Mouse (Mus musculus): ENCODE data around the gene Lef1. TPM values are rescaled to one million over a fixed set of nuclear protein-coding genes. Genes with fewer than 3 reads are reported as not detected.

The Lef1 gene
- polyA plus RNA-seq, 1 experiment from 2014 or later: 3.7 TPM

DNA sequence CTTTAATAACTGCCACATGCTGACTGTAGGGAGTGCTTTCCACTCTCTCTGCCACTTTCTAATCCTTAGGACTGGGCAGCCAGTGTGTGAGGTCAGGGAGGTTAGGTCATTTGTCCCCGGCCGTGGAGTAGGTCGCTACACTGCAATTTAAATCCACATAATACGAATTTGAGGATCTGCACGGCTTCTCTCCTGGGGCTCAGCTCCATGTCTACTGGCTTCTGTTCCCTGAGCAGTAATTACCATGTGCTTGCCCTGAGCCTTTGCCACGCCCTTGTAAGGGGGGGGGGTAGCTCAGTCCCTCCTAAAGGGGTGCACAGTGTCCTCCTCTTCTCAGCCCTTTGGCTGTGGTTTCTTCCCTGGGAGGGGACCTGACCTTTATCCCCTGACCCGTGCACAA lies 92.0 kb downstream of the Lef1 start:
- 64% methylated on average over 7 of the region's 7 CpGs for WGBS

DNA sequence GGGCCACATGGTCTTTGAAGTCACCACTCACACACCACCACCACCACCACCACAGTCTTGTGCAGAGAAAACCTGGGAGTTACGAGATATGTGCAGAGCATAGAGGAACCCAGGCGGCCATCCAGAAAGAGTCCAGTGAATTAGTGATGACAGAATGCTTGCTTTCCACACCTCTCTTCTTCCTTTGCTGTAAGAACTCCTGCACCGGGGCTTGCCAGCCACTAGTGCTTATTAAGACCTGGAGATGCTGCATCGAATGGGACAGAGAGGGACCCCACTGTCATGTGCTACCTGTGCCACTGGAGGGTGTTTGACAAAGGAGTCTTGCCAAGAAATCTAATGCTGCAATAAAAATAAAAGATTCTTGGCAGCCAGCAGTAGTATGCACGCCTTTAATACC lies 97.6 kb downstream of the Lef1 start:
- Histone ChIP-seq H3K9ac (replicated peaks; ENCODE audit: low read depth, low read length) (no peak overlapping the region), H3K27ac (ENCODE audit: low read depth, low read length) (no peak overlapping the region), H3K27me3 (ENCODE audit: control insufficient read depth, insufficient read depth, low read length) (no peaks in the 10 kb centered on the region), H3K4me3 (ENCODE audit: low read depth, low read length) (no peak overlapping the region), H3K36me3 (ENCODE audit: control insufficient read depth, insufficient read depth, low read length) (no peaks in the 10 kb centered on the region), H3K9me3 (ENCODE audit: control insufficient read depth, low read length) (no peaks in the 10 kb centered on the region), H3K4me2 (ENCODE audit: low read depth, low read length) (no peak overlapping the region), H3K4me1 (ENCODE audit: control insufficient read depth, insufficient read depth, low read length) (no peaks in the 10 kb centered on the region)
- 91% methylated on average over 5 of the region's 5 CpGs for WGBS
- ATAC-seq (ENCODE audit: low read depth): no peak

More for the DNA sequence above, 92.0 kb downstream of the Lef1 start:
- no peaks in the 10 kb centered on the region for H3K4me1 ChIP-seq (ENCODE audit: control insufficient read depth, insufficient read depth, low read length)
- no peaks in the 10 kb centered on the region for H3K9me3 ChIP-seq (ENCODE audit: control insufficient read depth, low read length)
- no peaks in the 10 kb centered on the region for H3K36me3 ChIP-seq (ENCODE audit: control insufficient read depth, insufficient read depth, low read length)
- H3K4me3 ChIP-seq (ENCODE audit: low read depth, low read length): no peak overlapping the region
- no peak for ATAC-seq (ENCODE audit: low read depth)
- H3K4me2 ChIP-seq (ENCODE audit: low read depth, low read length): no peak overlapping the region
- H3K27me3 ChIP-seq (ENCODE audit: control insufficient read depth, insufficient read depth, low read length): no peaks in the 10 kb centered on the region
- no peak overlapping the region for H3K9ac ChIP-seq (replicated peaks; ENCODE audit: low read depth, low read length)
- no peak overlapping the region for H3K27ac ChIP-seq (ENCODE audit: low read depth, low read length)

DNA sequence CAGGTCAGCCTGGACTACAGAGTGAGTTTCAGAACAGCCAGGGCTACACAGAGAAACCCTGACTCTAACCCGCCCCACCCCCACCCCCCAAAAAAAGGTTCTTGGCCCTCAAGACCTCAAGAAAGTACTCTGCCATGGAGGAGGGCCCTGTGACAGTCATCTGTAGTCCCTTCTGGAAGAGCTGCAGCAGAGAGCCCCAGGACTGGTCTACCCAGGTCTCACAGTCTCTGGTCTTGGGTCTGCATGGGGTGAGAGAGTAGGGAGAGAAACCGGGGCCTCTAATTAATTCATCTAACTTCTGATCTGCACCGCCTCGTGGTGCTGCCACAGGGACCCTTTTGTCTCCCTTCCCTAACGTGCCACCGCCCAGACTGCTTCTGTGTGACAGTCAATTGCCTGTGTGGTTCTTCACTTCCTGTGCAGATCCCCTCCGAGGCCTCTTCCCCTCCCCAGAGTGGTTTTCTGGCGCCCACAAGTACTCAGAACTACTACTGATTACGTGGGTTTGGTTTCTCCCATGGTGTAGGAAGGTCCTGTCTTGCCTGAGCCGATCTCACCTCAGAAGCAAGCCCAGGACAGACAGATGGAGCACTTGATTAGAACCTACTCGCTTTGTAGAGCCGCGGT lies 98.1 kb downstream of the Lef1 start:
- Histone ChIP-seq H3K27ac (ENCODE audit: low read depth, low read length) (no peak overlapping the region), H3K9me3 (ENCODE audit: control insufficient read depth, low read length) (no peaks in the 10 kb centered on the region), H3K4me1 (ENCODE audit: control insufficient read depth, insufficient read depth, low read length) (no peaks in the 10 kb centered on the region), H3K36me3 (ENCODE audit: control insufficient read depth, insufficient read depth, low read length) (no peaks in the 10 kb centered on the region), H3K4me2 (ENCODE audit: low read depth, low read length) (no peak overlapping the region), H3K9ac (replicated peaks; ENCODE audit: low read depth, low read length) (no peak overlapping the region), H3K27me3 (ENCODE audit: control insufficient read depth, insufficient read depth, low read length) (no peaks in the 10 kb centered on the region), H3K4me3 (ENCODE audit: low read depth, low read length) (no peak overlapping the region)
- WGBS: 77% methylated on average over 13 of the region's 13 CpGs
- ATAC-seq (ENCODE audit: low read depth): no peak

DNA sequence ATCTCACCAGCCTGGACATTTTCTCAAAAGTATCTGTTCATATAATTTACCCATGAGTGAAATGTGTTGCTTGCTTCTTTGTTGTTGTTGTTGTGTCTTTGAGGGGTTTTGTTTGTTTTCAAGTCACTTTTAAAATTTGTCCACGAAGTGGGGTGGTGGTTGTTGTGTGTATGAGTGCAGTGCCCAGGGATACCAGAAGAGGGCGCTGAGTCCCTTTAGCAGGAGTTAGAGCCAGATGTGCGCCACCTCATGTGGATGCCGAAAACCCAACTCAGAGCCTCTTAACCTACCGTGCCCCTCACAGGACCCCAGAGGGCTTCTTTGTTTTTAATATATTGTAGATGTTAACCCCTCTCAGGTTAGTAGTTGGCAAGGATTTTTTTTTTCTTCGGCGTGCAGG lies 101.9 kb downstream of the Lef1 start:
- H3K27me3 ChIP-seq (ENCODE audit: control insufficient read depth, insufficient read depth, low read length): no peaks in the 10 kb centered on the region
- no peak overlapping the region for H3K9ac ChIP-seq (replicated peaks; ENCODE audit: low read depth, low read length)
- no peak overlapping the region for H3K4me2 ChIP-seq (ENCODE audit: low read depth, low read length)
- WGBS: 88% methylated on average over 7 of the region's 7 CpGs
- H3K36me3 ChIP-seq (ENCODE audit: control insufficient read depth, insufficient read depth, low read length): no peaks in the 10 kb centered on the region
- H3K4me3 ChIP-seq (ENCODE audit: low read depth, low read length): no peak overlapping the region
- H3K9me3 ChIP-seq (ENCODE audit: control insufficient read depth, low read length): no peaks in the 10 kb centered on the region
- H3K27ac ChIP-seq (ENCODE audit: low read depth, low read length): no peak overlapping the region
- no peaks in the 10 kb centered on the region for H3K4me1 ChIP-seq (ENCODE audit: control insufficient read depth, insufficient read depth, low read length)
- ATAC-seq (ENCODE audit: low read depth): no peak

DNA sequence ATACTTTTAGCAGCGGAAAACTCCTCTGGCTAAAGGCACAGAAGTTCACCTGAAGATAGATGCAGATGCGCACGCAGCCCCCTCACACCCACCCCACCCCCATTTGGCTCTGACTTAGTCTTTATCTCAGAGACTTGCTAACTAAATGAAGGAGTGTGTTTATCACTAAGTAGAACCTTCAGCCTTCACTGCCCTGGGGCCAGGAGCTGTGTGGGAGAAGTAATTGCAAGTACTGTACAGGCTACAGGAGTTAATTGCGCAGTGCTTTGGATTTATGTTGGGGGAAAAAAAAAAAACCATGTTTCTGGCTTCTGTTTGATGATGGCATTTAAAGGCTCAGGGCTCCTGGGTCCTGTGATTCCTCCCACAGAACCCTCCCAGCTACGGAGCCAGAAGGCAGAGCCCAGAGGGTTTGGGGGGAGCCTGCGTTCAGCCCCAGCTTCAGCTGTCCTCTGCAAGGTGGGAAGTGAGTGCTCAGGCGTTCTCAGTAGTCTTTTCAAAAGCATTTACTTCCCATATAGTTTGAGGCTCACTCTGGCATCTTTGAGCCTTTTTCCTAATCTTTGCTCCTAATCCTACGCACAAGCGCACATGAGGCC lies 103.9 kb downstream of the Lef1 start:
- Histone ChIP-seq H3K4me1 (ENCODE audit: control insufficient read depth, insufficient read depth, low read length) (no peaks in the 10 kb centered on the region), H3K4me2 (ENCODE audit: low read depth, low read length) (no peak overlapping the region), H3K36me3 (ENCODE audit: control insufficient read depth, insufficient read depth, low read length) (no peaks in the 10 kb centered on the region), H3K9ac (replicated peaks; ENCODE audit: low read depth, low read length) (no peak overlapping the region), H3K9me3 (ENCODE audit: control insufficient read depth, low read length) (no peaks in the 10 kb centered on the region), H3K27ac (ENCODE audit: low read depth, low read length) (no peak overlapping the region), H3K27me3 (ENCODE audit: control insufficient read depth, insufficient read depth, low read length) (no peaks in the 10 kb centered on the region), H3K4me3 (ENCODE audit: low read depth, low read length) (no peak overlapping the region)
- ATAC-seq (ENCODE audit: low read depth): no peak
- WGBS: 90% methylated on average over 9 of the region's 9 CpGs

DNA sequence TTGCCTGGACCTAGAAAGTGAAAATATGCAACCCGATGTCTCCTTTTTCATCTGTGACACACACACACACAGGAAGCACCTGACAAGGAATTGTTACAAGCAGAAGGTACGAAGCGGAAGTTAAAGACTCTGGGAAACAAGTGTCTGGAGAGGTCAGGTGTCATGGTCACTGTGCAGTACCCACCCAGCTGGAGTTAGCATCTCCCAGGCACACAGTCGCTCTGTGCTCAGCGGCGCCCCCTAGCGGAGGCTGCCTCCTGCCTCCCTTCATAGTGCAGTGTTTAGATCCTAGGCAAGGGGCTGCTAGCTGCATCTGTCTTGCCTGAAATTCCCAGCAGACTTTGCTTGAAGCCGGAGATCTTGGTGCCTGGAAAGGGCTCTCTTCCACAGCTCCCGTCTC lies 104.6 kb downstream of the Lef1 start:
- H3K9ac ChIP-seq (replicated peaks; ENCODE audit: low read depth, low read length): no peak overlapping the region
- no peaks in the 10 kb centered on the region for H3K4me1 ChIP-seq (ENCODE audit: control insufficient read depth, insufficient read depth, low read length)
- no peak overlapping the region for H3K4me3 ChIP-seq (ENCODE audit: low read depth, low read length)
- no peak for ATAC-seq (ENCODE audit: low read depth)
- H3K27ac ChIP-seq (ENCODE audit: low read depth, low read length): no peak overlapping the region
- no peaks in the 10 kb centered on the region for H3K9me3 ChIP-seq (ENCODE audit: control insufficient read depth, low read length)
- no peaks in the 10 kb centered on the region for H3K36me3 ChIP-seq (ENCODE audit: control insufficient read depth, insufficient read depth, low read length)
- no peak overlapping the region for H3K4me2 ChIP-seq (ENCODE audit: low read depth, low read length)
- 74% methylated on average over 9 of the region's 9 CpGs for WGBS
- H3K27me3 ChIP-seq (ENCODE audit: control insufficient read depth, insufficient read depth, low read length): no peaks in the 10 kb centered on the region

DNA sequence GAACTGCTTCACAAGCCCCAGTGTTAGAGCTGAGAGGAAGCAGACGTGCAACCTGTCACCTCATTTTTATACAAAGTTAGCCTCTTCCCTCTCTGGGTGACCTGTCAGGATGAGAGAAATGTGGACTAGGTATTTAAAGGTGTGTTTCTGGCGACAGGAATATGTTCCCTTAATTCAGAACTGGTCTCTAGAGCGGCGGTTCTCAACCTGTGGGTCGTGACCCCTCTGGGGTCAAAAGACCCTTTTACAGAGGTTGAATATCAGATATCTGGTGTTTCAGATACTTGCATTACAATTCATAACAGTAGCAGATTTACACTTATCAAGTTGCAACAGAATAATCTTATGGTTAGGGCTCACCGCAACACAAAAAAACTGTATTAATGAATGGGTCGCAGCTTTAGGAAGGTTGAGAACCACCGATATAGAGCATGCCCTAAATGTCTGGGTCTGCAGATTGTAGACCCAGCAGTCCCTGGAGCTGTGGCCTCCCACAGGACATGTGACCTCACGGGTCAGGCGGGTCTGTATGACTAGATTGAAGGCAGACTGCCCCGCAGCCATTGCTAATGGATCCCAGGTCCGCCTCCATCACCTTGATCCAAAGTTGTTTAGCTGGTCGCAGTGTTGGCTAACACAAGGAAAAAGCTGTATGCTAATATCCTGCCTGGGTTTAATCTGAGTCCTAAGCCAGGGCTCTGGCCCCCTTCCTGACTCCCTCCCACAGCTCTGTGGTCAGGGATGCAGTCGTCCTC lies 108.5 kb downstream of the Lef1 start:
- Histone ChIP-seq H3K27me3 (ENCODE audit: control insufficient read depth, insufficient read depth, low read length) (no peaks in the 10 kb centered on the region), H3K9me3 (ENCODE audit: control insufficient read depth, low read length) (no peaks in the 10 kb centered on the region), H3K4me3 (ENCODE audit: low read depth, low read length) (no peak overlapping the region), H3K4me2 (ENCODE audit: low read depth, low read length) (no peak overlapping the region), H3K36me3 (ENCODE audit: control insufficient read depth, insufficient read depth, low read length) (no peaks in the 10 kb centered on the region), H3K4me1 (ENCODE audit: control insufficient read depth, insufficient read depth, low read length) (no peaks in the 10 kb centered on the region), H3K9ac (replicated peaks; ENCODE audit: low read depth, low read length) (no peak overlapping the region), H3K27ac (ENCODE audit: low read depth, low read length) (no peak overlapping the region)
- 92% methylated on average over 14 of the region's 14 CpGs for WGBS
- no peak for ATAC-seq (ENCODE audit: low read depth)

DNA sequence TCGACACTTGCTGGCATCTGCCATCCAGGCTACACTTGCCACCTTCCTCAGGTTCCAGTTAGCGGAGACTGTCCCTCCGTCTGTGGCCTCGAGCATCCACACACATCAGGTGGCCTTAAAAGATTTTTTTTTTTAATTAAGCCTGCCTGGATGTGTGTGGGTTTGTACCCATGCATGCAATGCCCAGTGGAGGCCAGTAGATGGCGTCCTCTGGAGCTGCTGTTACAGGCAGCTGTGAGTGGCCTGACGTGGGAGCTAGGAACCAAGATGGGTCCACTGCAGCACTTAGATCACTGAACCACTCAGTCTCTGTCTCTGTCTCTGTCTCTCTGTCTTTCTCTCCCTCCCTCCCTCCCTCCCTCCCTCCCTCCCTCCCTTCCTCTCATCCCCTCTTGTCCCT lies 117.8 kb downstream of the Lef1 start:
- no peak overlapping the region for H3K9ac ChIP-seq (replicated peaks; ENCODE audit: low read depth, low read length)
- no peak for ATAC-seq (ENCODE audit: low read depth)
- WGBS: 75% methylated on average over 6 of the region's 6 CpGs
- no peak overlapping the region for H3K4me2 ChIP-seq (ENCODE audit: low read depth, low read length)
- H3K27ac ChIP-seq (ENCODE audit: low read depth, low read length): no peak overlapping the region
- H3K4me3 ChIP-seq (ENCODE audit: low read depth, low read length): no peak overlapping the region
- H3K9me3 ChIP-seq (ENCODE audit: control insufficient read depth, low read length): no peaks in the 10 kb centered on the region
- H3K27me3 ChIP-seq (ENCODE audit: control insufficient read depth, insufficient read depth, low read length): no peaks in the 10 kb centered on the region
- H3K4me1 ChIP-seq (ENCODE audit: control insufficient read depth, insufficient read depth, low read length): no peaks in the 10 kb centered on the region
- no peaks in the 10 kb centered on the region for H3K36me3 ChIP-seq (ENCODE audit: control insufficient read depth, insufficient read depth, low read length)

DNA sequence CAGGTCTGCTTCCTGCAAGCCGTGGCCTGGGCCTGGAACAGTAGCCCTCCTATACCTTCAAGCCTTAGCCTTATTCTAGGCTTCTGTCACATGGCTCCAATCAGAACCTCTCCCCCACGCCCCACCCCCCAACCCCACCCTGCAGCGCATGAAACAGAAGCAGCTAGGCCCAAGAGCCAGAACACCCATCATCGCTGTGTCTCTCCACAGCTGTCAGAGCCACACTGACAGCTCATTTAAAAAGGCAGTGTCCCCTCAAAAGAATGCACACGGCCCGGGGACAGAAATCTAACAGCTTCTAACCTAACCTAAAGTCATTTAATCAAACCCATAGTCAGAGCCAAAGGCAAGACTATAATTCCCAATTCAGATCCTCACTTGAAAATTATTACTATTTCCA lies 126.8 kb downstream of the Lef1 start:
- no peaks in the 10 kb centered on the region for H3K27me3 ChIP-seq (ENCODE audit: control insufficient read depth, insufficient read depth, low read length)
- H3K4me1 ChIP-seq (ENCODE audit: control insufficient read depth, insufficient read depth, low read length): no peaks in the 10 kb centered on the region
- H3K4me3 ChIP-seq (ENCODE audit: low read depth, low read length): no peak overlapping the region
- no peak for ATAC-seq (ENCODE audit: low read depth)
- H3K9me3 ChIP-seq (ENCODE audit: control insufficient read depth, low read length): no peaks in the 10 kb centered on the region
- no peak overlapping the region for H3K4me2 ChIP-seq (ENCODE audit: low read depth, low read length)
- no peak overlapping the region for H3K27ac ChIP-seq (ENCODE audit: low read depth, low read length)
- WGBS: 87% methylated on average over 6 of the region's 6 CpGs
- no peak overlapping the region for H3K9ac ChIP-seq (replicated peaks; ENCODE audit: low read depth, low read length)
- no peaks in the 10 kb centered on the region for H3K36me3 ChIP-seq (ENCODE audit: control insufficient read depth, insufficient read depth, low read length)

Data from neural tube, embryonic 14.5 days (tissue).